Mouse (Mus musculus) heart, postnatal 10 days (tissue): ENCODE results near the gene Cdh18. TPM values are rescaled to one million over a fixed set of nuclear protein-coding genes. Genes with fewer than 3 reads are reported as not detected.

Experiments
- DNase-seq, 2 experiments: peaks; one replicate each; pipeline ENCODE4 v3.0.0; 2021
- intact Hi-C: fragments of 180-260 bp; cut with DNase I; formaldehyde crosslinking; loops from one replicate; pipeline ENCODE4 v1.15.1; 2025
- total RNA-seq, 2 experiments: library from RNA; stranded (reverse); gene quantifications; 2 replicates each; pipeline ENCODE4 v1.2.3; 2021

The Cdh18 gene
- total RNA-seq, 2 experiments from 2014 or later = 0.12 to 0.20 TPM

- intact Hi-C loops = no loop called here
- DNase-seq = no peak
Measured at GRCm38 (mm10) chr15:23420010-23420409, 871.2 kb downstream of the Cdh18 start.

GRCm38 (mm10) chr15:23430021-23430420, 881.2 kb downstream of the Cdh18 start:
- intact Hi-C loops = no loop called here
- no peak for DNase-seq

- DNase-seq = no peak
- intact Hi-C loops = no loop called here
Measured at GRCm38 (mm10) chr15:23448542-23448941, 899.7 kb downstream of the Cdh18 start.

GRCm38 (mm10) chr15:23452098-23452625, 903.3 kb downstream of the Cdh18 start:
- DNase-seq = peak; percentile 10

GRCm38 (mm10) chr15:23453331-23453730, 904.5 kb downstream of the Cdh18 start:
- intact Hi-C loops = no loop called here
- no peak for DNase-seq

More at GRCm38 (mm10) chr15:23452098-23452625, 903.3 kb downstream of the Cdh18 start:
- intact Hi-C loops = no loop called here

GRCm38 (mm10) chr15:23455344-23455743, 906.5 kb downstream of the Cdh18 start:
- no peak for DNase-seq
- intact Hi-C loops = no loop called here

- no peak for DNase-seq
- intact Hi-C loops = no loop called here
Measured at GRCm38 (mm10) chr15:23457401-23457800, 908.6 kb downstream of the Cdh18 start.

- intact Hi-C loops = no loop called here
- DNase-seq = no peak
Measured at GRCm38 (mm10) chr15:23470527-23471475, 922.0 kb downstream of the Cdh18 start.

- intact Hi-C loops = no loop called here
- DNase-seq = peak; percentile 3 to 11
Measured at GRCm38 (mm10) chr15:23486306-23486705, 937.5 kb downstream of the Cdh18 start.

- intact Hi-C loops = no loop called here
- DNase-seq = no peak
Measured at GRCm38 (mm10) chr15:23506480-23506879, 957.7 kb downstream of the Cdh18 start.

- intact Hi-C loops = no loop called here
- DNase-seq = no peak
Measured at GRCm38 (mm10) chr15:23509694-23510093, 960.9 kb downstream of the Cdh18 start.

- intact Hi-C loops = no loop called here
- DNase-seq = no peak
Measured at GRCm38 (mm10) chr15:23515786-23516185, 967.0 kb downstream of the Cdh18 start.

GRCm38 (mm10) chr15:23518079-23518478, 969.3 kb downstream of the Cdh18 start:
- no peak for DNase-seq
- intact Hi-C loops = no loop called here
